ENCODE assay signal across 8 mouse cellular contexts in the genomic region with DNA sequence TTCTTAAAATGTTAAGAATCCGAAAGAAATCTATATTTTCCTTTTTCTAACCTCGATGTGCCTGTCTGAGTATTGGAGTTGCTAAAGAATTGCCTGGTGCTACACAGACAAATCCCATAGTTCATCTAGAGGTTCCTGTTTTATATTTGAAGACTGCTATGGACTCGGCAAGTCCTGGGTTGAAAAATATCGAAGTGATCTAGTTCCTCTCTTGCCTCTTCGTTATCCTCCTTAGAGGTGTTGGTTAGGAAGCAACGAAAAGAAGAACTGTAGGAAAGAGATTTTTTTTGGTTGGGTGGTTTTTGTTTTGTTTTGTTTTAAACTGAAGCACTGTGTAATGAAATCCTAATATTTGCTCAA. TPM values are rescaled to one million over a fixed set of nuclear protein-coding genes. Genes with fewer than 3 reads are reported as not detected.
DNase-seq lines count a peak whose midpoint lies in the region; TF ChIP-seq lines count a peak whose summit lies in the region.

No protein-coding gene starts in this region.

- no peak for TF ChIP-seq POLR2A in heart, adult 2 months (IDR thresholded peaks at IDR 0.05; ENCODE audit: insufficient read depth, low read depth, low read length)

- H3K79me2 ChIP-seq in heart, adult 2 months (replicated peaks; ENCODE audit: control insufficient read depth, insufficient read depth, low read length) = no peaks in the 10 kb centered on the region

- H3K4me1 ChIP-seq in heart, adult 2 months (ENCODE audit: control insufficient read depth, insufficient read depth, low read length) = peaks cover 1% of the 10 kb centered on the region; the same call in 1 of the 2 replicates
- peaks cover 26% of the 10 kb centered on the region for H3K4me1 ChIP-seq in hindbrain, embryonic 10.5 days (replicated peaks)
- H3K4me1 ChIP-seq in megakaryocyte, embryonic 14.5 days = peaks cover 31% of the 10 kb centered on the region

- H3K27me3 ChIP-seq in heart, adult 2 months (ENCODE audit: control insufficient read depth, insufficient read depth, low read length) = no peaks in the 10 kb centered on the region
- no peaks in the 10 kb centered on the region for H3K27me3 ChIP-seq in hindbrain, embryonic 10.5 days (ENCODE audit: insufficient read depth, poor library complexity, severe bottlenecking)
- H3K27me3 ChIP-seq in megakaryocyte, embryonic 14.5 days (replicated peaks) = peaks cover 4% of the 10 kb centered on the region

- peak overlapping the region; percentile 94 for H3K27ac ChIP-seq in heart, adult 2 months
- peak overlapping the region; percentile 99 for H3K27ac ChIP-seq in hindbrain, embryonic 10.5 days

- no peak for DNase-seq in heart, adult 2 months
- DNase-seq in heart, adult 8-10 months (ENCODE audit: low spot score) = no peak
- DNase-seq in MN1 (ENCODE audit: low spot score) = peak; percentile 32
- no peak for DNase-seq in hindbrain, embryonic 10.5 days (ENCODE audit: low spot score)
- no peak for DNase-seq in layer of hippocampus, adult 18-20 months (ENCODE audit: low spot score in 2 of 2)
- DNase-seq in adrenal gland, postnatal 10 days = no peak
- DNase-seq in spleen, postnatal 36 days (ENCODE audit: low spot score in 2 of 2) = no peak

- no peak for TF ChIP-seq CTCF in heart, adult 2 months (IDR thresholded peaks at IDR 0.05)

- H3K36me3 ChIP-seq in heart, adult 2 months (ENCODE audit: control insufficient read depth, insufficient read depth, low read length) = peaks cover 7% of the 10 kb centered on the region
- H3K36me3 ChIP-seq in hindbrain, embryonic 10.5 days = peaks cover 35% of the 10 kb centered on the region
- H3K36me3 ChIP-seq in megakaryocyte, embryonic 14.5 days (replicated peaks; ENCODE audit: low read length) = peaks cover 17% of the 10 kb centered on the region

- intact Hi-C loops in heart, adult 2 months (cut with DNase I) = no loop called here

- H3K9ac ChIP-seq in heart, adult 2 months (ENCODE audit: low read depth, low read length) = no peak overlapping the region

- no peak for TF ChIP-seq EP300 in heart, adult 2 months (IDR thresholded peaks at IDR 0.05; ENCODE audit: insufficient read depth, low read depth, low read length)

- 20% methylated on average over 6 of the region's 6 CpGs for WGBS in heart, adult 2 months
- 44% methylated on average over 6 of the region's 6 CpGs for WGBS in hindbrain, embryonic 10.5 days

- H3K4me3 ChIP-seq in heart, adult 2 months = peak overlapping the region; percentile 93
- H3K4me3 ChIP-seq in hindbrain, embryonic 10.5 days = peak overlapping the region; percentile 75
- peak overlapping the region; percentile 94 for H3K4me3 ChIP-seq in megakaryocyte, embryonic 14.5 days (replicated peaks)

- no peaks in the 10 kb centered on the region for H3K9me3 ChIP-seq in hindbrain, embryonic 10.5 days
- no peaks in the 10 kb centered on the region for H3K9me3 ChIP-seq in megakaryocyte, embryonic 14.5 days

RNA-seq across cellular contexts. Expression of gene Cbfb, which starts 1.5 kb away (rescaled TPM):
- 10 to 100 TPM; 23.1 to 23.8 TPM for total RNA-seq in heart, adult 2 months (2021)
- polyA plus RNA-seq in heart, adult 2 months (2012; rRNA removed) = 6.4 and 11.0 TPM in 2 replicates
- 10 to 100 TPM; 19.2 to 21.8 (median 21.0) TPM for total RNA-seq in heart, adult 8-10 months (2022)
- polyA plus RNA-seq in hindbrain, embryonic 10.5 days (2016; fragmentation: Nextera tagmentation; extraction: Ambion mirVana) = 42.1 and 54.9 TPM in 2 replicates
- polyA plus RNA-seq in megakaryocyte, embryonic 14.5 days (2012; ENCODE audit: insufficient read depth, low replicate concordance) = 2.1 and 15.3 TPM in 2 replicates
- 10 to 100 TPM; 22.1 to 24.4 TPM for total RNA-seq in layer of hippocampus, adult 18-20 months (2021)
- total RNA-seq in adrenal gland, postnatal 10 days (2021) = 10 to 100 TPM; 47.2 to 50.2 TPM

RNA-seq across cellular contexts. Expression of gene Ces4a, which starts 40.4 kb away (rescaled TPM):
- not detected for total RNA-seq in heart, adult 2 months (2021)
- polyA plus RNA-seq in heart, adult 2 months (2012; rRNA removed) = not detected in 2 replicates
- not detected for total RNA-seq in heart, adult 8-10 months (2022)
- not detected in 2 replicates for polyA plus RNA-seq in hindbrain, embryonic 10.5 days (2016; fragmentation: Nextera tagmentation; extraction: Ambion mirVana)
- not detected in 2 replicates for polyA plus RNA-seq in megakaryocyte, embryonic 14.5 days (2012; ENCODE audit: insufficient read depth, low replicate concordance)
- total RNA-seq in layer of hippocampus, adult 18-20 months (2021) = not detected
- total RNA-seq in adrenal gland, postnatal 10 days (2021) = not detected

RNA-seq across cellular contexts. Expression of gene D230025D16Rik, which starts 53.0 kb away (rescaled TPM):
- total RNA-seq in heart, adult 2 months (2021) = 10 to 100 TPM; 19.2 to 20.3 TPM
- polyA plus RNA-seq in heart, adult 2 months (2012; rRNA removed) = 16.5 and 23.7 TPM in 2 replicates
- 10 to 100 TPM; 14.4 to 20.9 (median 17.4) TPM for total RNA-seq in heart, adult 8-10 months (2022)
- polyA plus RNA-seq in hindbrain, embryonic 10.5 days (2016; fragmentation: Nextera tagmentation; extraction: Ambion mirVana) = 27.0 and 27.1 TPM in 2 replicates
- polyA plus RNA-seq in megakaryocyte, embryonic 14.5 days (2012; ENCODE audit: insufficient read depth, low replicate concordance) = 1.4 and 2.1 TPM in 2 replicates
- total RNA-seq in layer of hippocampus, adult 18-20 months (2021) = 10 to 100 TPM; 35.4 to 39.0 TPM
- total RNA-seq in adrenal gland, postnatal 10 days (2021) = 10 to 100 TPM; 32.3 to 35.6 TPM
